Mouse (Mus musculus): ENCODE results near the gene 9230113P08Rik. TPM values are rescaled to one million over a fixed set of nuclear protein-coding genes. Genes with fewer than 3 reads are reported as not detected.
"Not testable (repeated sequence)": the region's sequence is repeated elsewhere in the genome, so short reads cannot be mapped to it uniquely, and the experiment has no call there.

The 9230113P08Rik gene
- total RNA-seq (2021): not detected
- long read RNA-seq, experiment 1: 0 reads
- long read RNA-seq, experiment 2: 0 reads

DNA sequence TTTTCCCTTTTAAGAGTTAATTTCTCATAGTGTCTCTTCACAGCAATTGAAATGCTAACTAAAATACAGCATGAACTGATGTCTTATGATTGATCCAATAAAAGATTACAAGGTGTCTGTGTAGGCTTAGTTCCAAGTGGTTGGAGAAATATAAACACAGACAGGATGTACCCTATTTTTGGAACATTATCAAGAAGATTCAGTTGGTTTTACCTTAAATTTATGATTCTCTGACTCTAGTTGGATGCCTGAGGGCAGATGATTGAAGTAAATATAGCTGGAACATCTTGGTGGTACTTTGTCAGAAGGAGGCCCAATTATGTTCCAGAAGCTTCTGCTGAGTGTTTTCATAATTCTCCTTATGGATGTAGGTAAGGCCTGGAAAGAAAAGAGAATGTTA lies at the start of gene 9230113P08Rik:
TSS of gene 9230113P08Rik (plus strand) at position 301 of the 400 bp plus-strand sequence.
- H3K4me3 ChIP-seq; DNase-seq; H3K27ac ChIP-seq; intact Hi-C loops (cut with DNase I): not testable (repeated sequence)

GRCm38 (mm10) chr9:35893112-35893511 lies 15.1 kb upstream of the 9230113P08Rik start:
- H3K4me3 ChIP-seq; H3K27ac ChIP-seq; intact Hi-C loops (cut with DNase I); DNase-seq: not testable (repeated sequence)

DNA sequence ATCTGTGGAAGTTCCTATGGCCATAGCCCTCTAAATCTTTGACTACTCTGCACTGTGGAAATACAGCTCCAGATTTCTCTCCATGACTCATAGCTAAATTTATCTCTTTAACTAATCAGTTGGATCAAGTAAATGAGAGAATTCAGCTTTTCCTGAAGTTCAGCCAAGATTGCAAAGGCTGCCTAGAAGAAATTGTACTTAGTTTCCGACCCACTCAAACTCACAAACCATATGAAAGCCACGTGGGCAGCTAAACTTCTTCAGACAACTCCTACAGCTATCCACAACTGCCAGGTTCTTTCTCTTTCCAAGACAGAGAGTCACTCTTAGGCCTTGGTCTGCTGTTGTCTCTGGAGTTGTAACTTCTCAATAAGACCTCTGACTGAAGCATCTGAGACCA lies 3.7 kb upstream of the 9230113P08Rik start:
- no peak overlapping the region for H3K27ac ChIP-seq
- intact Hi-C loops (cut with DNase I): no loop called here
- TF ChIP-seq CTCF (IDR thresholded peaks at IDR 0.05): no peak
- no peak for DNase-seq
- H3K4me3 ChIP-seq: no peak overlapping the region

DNA sequence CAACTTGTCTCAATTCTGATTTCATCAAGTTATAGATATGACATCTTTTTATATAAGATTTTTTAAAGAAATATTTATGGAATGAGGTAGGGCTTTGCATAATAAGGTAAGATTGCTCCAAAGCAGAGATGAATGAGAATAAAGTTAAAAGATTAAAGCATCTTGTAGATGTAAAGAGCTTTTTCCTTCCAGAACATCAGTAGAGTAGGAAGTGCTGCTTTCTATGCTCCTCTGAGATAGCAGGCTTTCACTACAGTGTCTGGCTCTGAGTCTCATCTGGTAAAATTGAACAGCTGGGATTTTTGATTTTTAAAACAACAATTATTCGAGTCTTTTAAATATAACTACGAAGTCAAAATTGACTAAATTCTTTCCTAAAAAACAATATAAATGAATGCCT lies 22.6 kb downstream of the 9230113P08Rik start:
- Histone ChIP-seq H3K27ac (no peak overlapping the region), H3K4me3 (no peak overlapping the region)
- TF ChIP-seq CTCF (IDR thresholded peaks at IDR 0.05): no peak
- DNase-seq: no peak
- intact Hi-C loops (cut with DNase I): no loop called here

Other genes starting within 250 kb of the 9230113P08Rik start
- not detected for gene Pate1, start 221.0 kb upstream of the 9230113P08Rik start, total RNA-seq (2021)
- not detected for gene Gm17677, start 167.4 kb upstream of the 9230113P08Rik start, total RNA-seq (2021)
- not detected for gene Gm17727, start 130.3 kb upstream of the 9230113P08Rik start, total RNA-seq (2021)
- not detected for gene Gm27235, start 118.3 kb upstream of the 9230113P08Rik start, total RNA-seq (2021)
- not detected for gene D730048I06Rik, start 118.3 kb upstream of the 9230113P08Rik start, total RNA-seq (2021)
- gene 9230110F15Rik, start 64.3 kb upstream of the 9230113P08Rik start, total RNA-seq (2021): not detected
- gene Gm5916, start 220.4 kb downstream of the 9230113P08Rik start, total RNA-seq (2021): not detected